In genomic region chr6:67913903-67914302, GRCm38 (mm10) we compare ENCODE assay signal across 26 mouse cellular contexts.
DNase-seq lines count a peak whose midpoint lies in the region; ATAC-seq and TF ChIP-seq lines count a peak whose summit lies in the region.
"Had no signal": no experiment of that assay in that cellular context is flagged by ENCODE, and none has a peak within 500 bp of the region (broad histone marks: within the 10 kb centered on the region; RNA-seq: fewer than 3 reads in every experiment).

No protein-coding gene starts in this region.

- no peaks in the 10 kb centered on the region for H3K4me1 ChIP-seq in heart, embryonic 12.5 days (replicated peaks)
- no peaks in the 10 kb centered on the region for H3K4me1 ChIP-seq in cerebellum, adult 2 months (ENCODE audit: control insufficient read depth, insufficient read depth, low read length)
- H3K4me1 ChIP-seq: embryonic facial prominence, embryonic 12.5 days; embryonic facial prominence, embryonic 15.5 days; heart, embryonic 13.5 days had no signal

- TF ChIP-seq CTCF in cerebellum, adult 2 months (IDR thresholded peaks at IDR 0.05; ENCODE audit: borderline replicate concordance, insufficient read depth, low read depth, low read length), result no peak

- no peak overlapping the region for H3K4me2 ChIP-seq in heart, embryonic 12.5 days
- H3K4me2 ChIP-seq: embryonic facial prominence, embryonic 12.5 days; embryonic facial prominence, embryonic 15.5 days; heart, embryonic 13.5 days; hindbrain, embryonic 14.5 days had no signal

- H3K36me3 ChIP-seq in heart, embryonic 12.5 days, result no peaks in the 10 kb centered on the region
- H3K36me3 ChIP-seq: embryonic facial prominence, embryonic 12.5 days; embryonic facial prominence, embryonic 15.5 days; heart, embryonic 13.5 days had no signal

- H3K4me3 ChIP-seq in heart, embryonic 12.5 days, result no peak overlapping the region
- no peak overlapping the region for H3K4me3 ChIP-seq in cerebellum, adult 2 months (replicated peaks; ENCODE audit: insufficient read depth, low read depth, low read length)
- H3K4me3 ChIP-seq: embryonic facial prominence, embryonic 12.5 days; embryonic facial prominence, embryonic 15.5 days; heart, embryonic 13.5 days had no signal

- no peaks in the 10 kb centered on the region for H3K9me3 ChIP-seq in heart, embryonic 12.5 days (replicated peaks)
- H3K9me3 ChIP-seq: embryonic facial prominence, embryonic 12.5 days; embryonic facial prominence, embryonic 15.5 days; heart, embryonic 13.5 days had no signal

- WGBS in heart, embryonic 12.5 days, result 41% methylated on average over 2 of the region's 2 CpGs
- WGBS in cerebellum, adult 2 months, result 63% methylated on average over 2 of the region's 2 CpGs

- no peak overlapping the region for H3K27ac ChIP-seq in heart, embryonic 12.5 days (ENCODE audit: poor library complexity, severe bottlenecking)
- no peak overlapping the region for H3K27ac ChIP-seq in cerebellum, adult 2 months (ENCODE audit: insufficient read depth, low read length)
- H3K27ac ChIP-seq: embryonic facial prominence, embryonic 12.5 days; embryonic facial prominence, embryonic 15.5 days; heart, embryonic 13.5 days; hindbrain, embryonic 14.5 days; hindbrain, postnatal 0 days had no signal

- DNase-seq in frontal cortex, postnatal 36 days (ENCODE audit: low spot score in 2 of 2), result peak; percentile 2 to 22
- DNase-seq in frontal cortex, postnatal 14 days (ENCODE audit: low spot score in 2 of 2), result no peak
- peak; percentile 44 for DNase-seq in A20 (ENCODE audit: low read depth, low spot score)
- DNase-seq in brain, adult 2 months (ENCODE audit: low read depth, low spot score), result peak; percentile 51
- DNase-seq in cerebellum, adult 2 months, result no peak
- DNase-seq: adrenal gland, adult 8-10 months; adrenal gland, postnatal 25 days; cerebellum, adult 18-20 months; cerebellum, adult 9-11 months; cerebellum, postnatal 25 days; forebrain, postnatal 0 days; gastrocnemius, postnatal 25 days; heart, adult 18-20 months; heart, postnatal 14 days; heart, postnatal 4 days had no signal

- TF ChIP-seq POLR2A in cerebellum, adult 2 months (IDR thresholded peaks at IDR 0.05; ENCODE audit: borderline replicate concordance, insufficient read depth, low read length), result no peak

- no peak for ATAC-seq in heart, embryonic 12.5 days (ENCODE audit: insufficient number of reproducible peaks, low FRiP score)
- ATAC-seq: activated CD4-positive, CD25-positive, alpha-beta regulatory T cell, adult 4 months; CD4-positive, CD25-positive, alpha-beta regulatory T cell, adult 4 months; forebrain, embryonic 14.5 days; forebrain, postnatal 0 days; hindbrain, postnatal 0 days; inflammation-experienced regulatory T-cells, adult 6 months; intestine, postnatal 0 days had no signal

- no peak overlapping the region for H3K9ac ChIP-seq in heart, embryonic 12.5 days
- H3K9ac ChIP-seq: embryonic facial prominence, embryonic 12.5 days; embryonic facial prominence, embryonic 15.5 days; forebrain, postnatal 0 days; heart, embryonic 13.5 days; hindbrain, embryonic 14.5 days had no signal

- H3K27me3 ChIP-seq in heart, embryonic 12.5 days (replicated peaks), result no peaks in the 10 kb centered on the region
- no peaks in the 10 kb centered on the region for H3K27me3 ChIP-seq in cerebellum, adult 2 months (ENCODE audit: control insufficient read depth, insufficient read depth, low read length)
- H3K27me3 ChIP-seq: embryonic facial prominence, embryonic 12.5 days; embryonic facial prominence, embryonic 15.5 days; heart, embryonic 13.5 days had no signal

Comparison
In these comparisons a context has a peak if more than half of its experiments do, and no peak if none do; other contexts are left out.
1. DNase-seq: peak in frontal cortex, postnatal 36 days (2 of 2), A20 (single experiment) and brain, adult 2 months (single experiment); none in frontal cortex, postnatal 14 days (0 of 2) and cerebellum, adult 2 months (0 of 2).